Mouse (Mus musculus) left cerebral cortex, postnatal 36 days (tissue): ENCODE results near the gene Tomm40. TPM values are rescaled to one million over a fixed set of nuclear protein-coding genes. Genes with fewer than 3 reads are reported as not detected.

Source experiments
- DNase-seq, 2 experiments: peaks; one replicate each; pipeline ENCODE4 v3.0.0; 2021 to 2022; ENCODE audit warnings: low spot score in 2 of 2, mixed read lengths in 1 of 2
- intact Hi-C: fragments of 180-260 bp; cut with DNase I; formaldehyde crosslinking; loops from one replicate; pipeline ENCODE4 v1.15.1; 2025
- total RNA-seq, 2 experiments: library from RNA; stranded (reverse); gene quantifications; 2 replicates each; pipeline ENCODE4 v1.2.3; 2021

Tomm40 gene
- total RNA-seq, 2 experiments from 2014 or later: 113 to 125 TPM

GRCm38 (mm10) chr7:19668947-19669721 is 46.1 kb downstream of the Tomm40 start:
- intact Hi-C loops: loop anchor here (1.0 to 5.0 kb wide), 2 partner anchors 32 to 123 kb away; no protein-coding TSS in a partner anchor
- DNase-seq: peak; percentile 88 to 91

- intact Hi-C loops: loop anchor here (5.0 kb wide), 1 partner anchor 125 kb away; no protein-coding TSS in a partner anchor
- no peak for DNase-seq
Observed at GRCm38 (mm10) chr7:19667434-19667833, 47.8 kb downstream of the Tomm40 start.

GRCm38 (mm10) chr7:19666750-19667149 is 48.5 kb downstream of the Tomm40 start:
- intact Hi-C loops: loop anchor here (5.0 kb wide), 1 partner anchor 126 kb away; no protein-coding TSS in a partner anchor
- DNase-seq: no peak

- peak; percentile 98 to 99 for DNase-seq
- intact Hi-C loops: loop anchor here (2.0 to 5.0 kb wide), 2 partner anchors 50 to 127 kb away; partner anchors contain the start of gene Tomm40
Observed at GRCm38 (mm10) chr7:19664955-19665841, 50.0 kb downstream of the Tomm40 start, which contains the start of gene Clptm1. TSS of gene Clptm1 (minus strand) at chr7:19665033.

GRCm38 (mm10) chr7:19664455-19664954 is 50.7 kb downstream of the Tomm40 start:
- intact Hi-C loops: loop anchor here (2.0 kb wide), 1 partner anchor 50 kb away; the partner anchor contains the start of gene Tomm40
- no peak for DNase-seq

- intact Hi-C loops: loop anchor here (2.0 kb wide), 1 partner anchor 51 kb away; the partner anchor contains the start of gene Tomm40
- DNase-seq: no peak
Observed at GRCm38 (mm10) chr7:19663940-19664339, 51.3 kb downstream of the Tomm40 start.

GRCm38 (mm10) chr7:19652614-19653013 is 62.6 kb downstream of the Tomm40 start:
- intact Hi-C loops: no loop called here
- no peak for DNase-seq

Other genes starting within 250 kb of the Tomm40 start
- 1 to 10 TPM; 6.8 to 7.2 TPM for gene Bloc1s3, start 207.1 kb downstream of the Tomm40 start, total RNA-seq
- 10 to 100 TPM; 18.2 to 19.5 TPM for gene Trappc6a, start 207.0 kb downstream of the Tomm40 start, total RNA-seq
- under 1 TPM; 0.68 to 0.94 TPM for gene Nkpd1, start 197.6 kb downstream of the Tomm40 start, total RNA-seq
- 100 to 1,000 TPM; 135 to 140 TPM for gene Ppp1r37, start 152.4 kb downstream of the Tomm40 start, total RNA-seq
- gene Zfp296, start 138.2 kb downstream of the Tomm40 start, total RNA-seq: 1 to 10 TPM; 1.2 to 1.3 TPM
- gene Gemin7, start 137.8 kb downstream of the Tomm40 start, total RNA-seq: 10 to 100 TPM; 52.6 to 54.1 TPM
- 100 to 1,000 TPM in 1 of 2 experiments, 10 to 100 TPM in 1; 65.1 to 110 TPM for gene Clasrp, start 111.0 kb downstream of the Tomm40 start, total RNA-seq
- 1 to 10 TPM; 4.6 to 6.7 TPM for gene Relb, start 86.0 kb downstream of the Tomm40 start, total RNA-seq
- gene Clptm1, start 50.4 kb downstream of the Tomm40 start, total RNA-seq: 100 to 1,000 TPM; 147 to 157 TPM
- not detected for gene Apoc2, start 37.5 kb downstream of the Tomm40 start, total RNA-seq
- gene Gm44805, start 34.0 kb downstream of the Tomm40 start, total RNA-seq: not detected
- gene Apoc4, start 34.0 kb downstream of the Tomm40 start, total RNA-seq: not detected
- gene Apoc1, start 22.8 kb downstream of the Tomm40 start, total RNA-seq: 1 to 10 TPM; 1.5 to 2.9 TPM
- gene Apoe, start 16.2 kb downstream of the Tomm40 start, total RNA-seq: 1,000 to 10,000 TPM; 1,886 to 2,087 TPM
- 1 to 10 TPM; 7.2 to 9.3 TPM for gene Nectin2, start 35.0 kb upstream of the Tomm40 start, total RNA-seq
- gene Bcam, start 55.6 kb upstream of the Tomm40 start, total RNA-seq: 10 to 100 TPM; 12.2 to 13.1 TPM
- not detected for gene Cblc, start 81.4 kb upstream of the Tomm40 start, total RNA-seq
- gene Bcl3, start 107.3 kb upstream of the Tomm40 start, total RNA-seq: under 1 TPM; 0.27 to 0.32 TPM
- 1 to 10 TPM; 1.2 to 2.1 TPM for gene Gm19345, start 136.6 kb upstream of the Tomm40 start, total RNA-seq
- not detected for gene Ceacam16, start 145.9 kb upstream of the Tomm40 start, total RNA-seq
- not detected for gene Ceacam19, start 172.5 kb upstream of the Tomm40 start, total RNA-seq
- 10 to 100 TPM; 10.7 to 12.0 TPM for gene Pvr, start 205.7 kb upstream of the Tomm40 start, total RNA-seq
- not detected for gene Igsf23, start 235.3 kb upstream of the Tomm40 start, total RNA-seq
- gene Ceacam20, start 250.0 kb upstream of the Tomm40 start, total RNA-seq: not detected